Mouse (Mus musculus) MEL (cell line): ENCODE data around the gene Racgap1.

Source experiments
- BHLHE40 ChIP-seq: IDR thresholded peaks from 2 replicates; pipeline ENCODE4 v1.6.1; 2012; ENCODE audit warnings: low read depth, mild to moderate bottlenecking, inconsistent platforms, low read length, improper control_type of control experiment, borderline replicate concordance
- CTCF ChIP-seq, 3 experiments: IDR thresholded peaks in 2 of 3; conservative IDR thresholded peaks in 1 of 3; 2 replicates each; pipeline ENCODE4 v1.5.1; 2011 to 2012; ENCODE audit warnings: low read length in 3 of 3, low read depth in 2 of 3, mild to moderate bottlenecking in 2 of 3, improper control_type of control experiment in 1 of 3, inconsistent platforms in 1 of 3, mixed read lengths in 1 of 3, moderate library complexity in 1 of 3; ENCODE audit not compliant: control insufficient read depth in 1 of 3, insufficient read depth in 1 of 3, poor library complexity in 1 of 3, severe bottlenecking in 1 of 3
- E2F4 ChIP-seq: IDR thresholded peaks from 2 replicates; pipeline ENCODE4 v1.6.1; 2011; ENCODE audit warnings: low read depth, low read length, improper control_type of control experiment, borderline replicate concordance
- EP300 ChIP-seq, 2 experiments: IDR thresholded peaks; 2 replicates each; pipeline ENCODE4 v1.6.1; 2011; ENCODE audit warnings: improper control_type of control experiment in 2 of 2, low read length in 2 of 2, low read depth in 1 of 2, mild to moderate bottlenecking in 1 of 2
- ETS1 ChIP-seq: IDR thresholded peaks from 2 replicates; pipeline ENCODE4 v1.6.1; 2012; ENCODE audit warnings: low read depth, mild to moderate bottlenecking, inconsistent platforms, low read length, improper control_type of control experiment, moderate library complexity
- GABPA ChIP-seq: IDR thresholded peaks from 2 replicates; pipeline ENCODE4 v1.6.1; 2012; ENCODE audit warnings: low read depth, mild to moderate bottlenecking, inconsistent platforms, low read length, improper control_type of control experiment, moderate library complexity
- MEF2A ChIP-seq: IDR thresholded peaks from 2 replicates; pipeline ENCODE4 v1.6.1; 2014; ENCODE audit warnings: low read depth, mild to moderate bottlenecking, inconsistent platforms, low read length, improper control_type of control experiment; ENCODE audit not compliant: poor library complexity, insufficient replicate concordance, severe bottlenecking; ENCODE audit errors: extremely low read depth
- POLR2A ChIP-seq, 2 experiments: IDR thresholded peaks; 2 replicates each; pipeline ENCODE4 v1.6.1; 2011 to 2012; ENCODE audit warnings: low read length in 2 of 2, mild to moderate bottlenecking in 2 of 2, control low read depth in 1 of 2, improper control_type of control experiment in 1 of 2, low read depth in 1 of 2, moderate library complexity in 1 of 2; ENCODE audit not compliant: control insufficient read depth in 1 of 2, insufficient read depth in 1 of 2, poor library complexity in 1 of 2
- RAD21 ChIP-seq: IDR thresholded peaks from 2 replicates; pipeline ENCODE4 v1.6.1; 2011; ENCODE audit warnings: mild to moderate bottlenecking, low read depth, low read length, improper control_type of control experiment
- SIN3A ChIP-seq: IDR thresholded peaks from 2 replicates; pipeline ENCODE4 v1.6.1; 2012; ENCODE audit warnings: low read length, improper control_type of control experiment, inconsistent platforms
- TAL1 ChIP-seq: IDR thresholded peaks from 2 replicates; pipeline ENCODE4 v1.6.1; 2012; ENCODE audit warnings: mild to moderate bottlenecking, inconsistent platforms, low read length, moderate library complexity, mixed read lengths
- TCF12 ChIP-seq: IDR thresholded peaks from 2 replicates; pipeline ENCODE4 v1.6.1; 2014; ENCODE audit warnings: low read depth, mild to moderate bottlenecking, inconsistent platforms, low read length, improper control_type of control experiment, moderate library complexity

GRCm38 (mm10) chr15:99614273-99614672 is 37.2 kb downstream of the Racgap1 start:
- no peak for TF ChIP-seq POLR2A (IDR thresholded peaks at IDR 0.05; ENCODE audit: control insufficient read depth in 1 of 2, insufficient read depth in 1 of 2, low read depth in 1 of 2, low read length in 2 of 2, poor library complexity in 1 of 2)
- no peak for TF ChIP-seq EP300 (IDR thresholded peaks at IDR 0.05; ENCODE audit: low read depth in 1 of 2, low read length in 2 of 2)
- no peak for TF ChIP-seq BHLHE40
- TF ChIP-seq TAL1 = no peak
- no peak for TF ChIP-seq SIN3A
- no peak for TF ChIP-seq E2F4
- TF ChIP-seq RAD21 = no peak
- TF ChIP-seq GABPA = no peak
- TF ChIP-seq MEF2A = no peak
- TF ChIP-seq CTCF (IDR thresholded peaks at IDR 0.05 in 2 of 3, conservative IDR thresholded peaks at IDR 0.05 in 1 of 3; ENCODE audit: control insufficient read depth in 1 of 3, insufficient read depth in 1 of 3, low read depth in 2 of 3, low read length in 3 of 3, poor library complexity in 1 of 3, severe bottlenecking in 1 of 3) = no peak
- no peak for TF ChIP-seq TCF12
- no peak for TF ChIP-seq ETS1
